Mouse (Mus musculus) hematopoietic multipotent progenitor cell, adult 10-12 weeks (in vitro differentiated cells): ENCODE measurements around the gene Mrps2. TPM values are rescaled to one million over a fixed set of nuclear protein-coding genes. Genes with fewer than 3 reads are reported as not detected.

Experiments used
- polyA plus RNA-seq: library from polyadenylated mRNA; stranded (reverse); fragments of >175 nt; gene quantifications from 2 replicates; pipeline ENCODE4 v1.2.3, GENCODE M21; 2012; ENCODE audit warnings: low replicate concordance

The Mrps2 gene
- 19.1 and 30.2 TPM in 2 replicates for polyA plus RNA-seq

DNA sequence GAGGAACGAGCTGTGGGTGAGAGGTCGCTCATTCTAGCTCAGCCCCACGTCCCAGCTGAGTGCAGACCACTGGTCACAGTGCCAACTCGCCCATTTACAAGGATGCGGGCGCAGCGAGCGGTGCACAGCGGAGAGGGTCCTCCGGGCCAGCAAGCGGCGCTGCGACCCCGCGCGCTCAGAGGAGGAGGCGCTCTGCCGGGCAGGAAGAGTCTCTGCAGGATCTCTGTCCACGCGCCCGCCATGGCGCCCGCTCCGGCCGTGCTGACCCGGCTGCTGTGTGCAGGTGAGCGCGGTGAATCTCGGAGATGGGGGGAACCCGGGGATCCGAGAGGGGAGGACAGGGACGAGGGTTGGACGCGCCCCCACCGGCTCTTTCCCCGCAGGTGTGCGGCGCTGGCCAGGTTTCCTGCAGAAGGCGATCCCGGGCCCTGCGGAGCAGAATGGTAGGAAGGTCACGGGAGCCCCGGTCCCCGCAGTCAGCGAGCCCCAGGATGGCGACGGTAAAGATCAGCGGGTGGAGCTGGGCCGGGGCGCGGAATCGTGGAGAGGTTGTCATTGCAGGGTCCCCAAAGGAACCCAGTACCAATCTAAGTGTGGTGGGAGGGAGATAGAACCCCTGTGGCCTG is at the start of gene Mrps2:
Mrps2 (plus strand) TSS at position 207 of the 626 bp plus-strand sequence.

DNA sequence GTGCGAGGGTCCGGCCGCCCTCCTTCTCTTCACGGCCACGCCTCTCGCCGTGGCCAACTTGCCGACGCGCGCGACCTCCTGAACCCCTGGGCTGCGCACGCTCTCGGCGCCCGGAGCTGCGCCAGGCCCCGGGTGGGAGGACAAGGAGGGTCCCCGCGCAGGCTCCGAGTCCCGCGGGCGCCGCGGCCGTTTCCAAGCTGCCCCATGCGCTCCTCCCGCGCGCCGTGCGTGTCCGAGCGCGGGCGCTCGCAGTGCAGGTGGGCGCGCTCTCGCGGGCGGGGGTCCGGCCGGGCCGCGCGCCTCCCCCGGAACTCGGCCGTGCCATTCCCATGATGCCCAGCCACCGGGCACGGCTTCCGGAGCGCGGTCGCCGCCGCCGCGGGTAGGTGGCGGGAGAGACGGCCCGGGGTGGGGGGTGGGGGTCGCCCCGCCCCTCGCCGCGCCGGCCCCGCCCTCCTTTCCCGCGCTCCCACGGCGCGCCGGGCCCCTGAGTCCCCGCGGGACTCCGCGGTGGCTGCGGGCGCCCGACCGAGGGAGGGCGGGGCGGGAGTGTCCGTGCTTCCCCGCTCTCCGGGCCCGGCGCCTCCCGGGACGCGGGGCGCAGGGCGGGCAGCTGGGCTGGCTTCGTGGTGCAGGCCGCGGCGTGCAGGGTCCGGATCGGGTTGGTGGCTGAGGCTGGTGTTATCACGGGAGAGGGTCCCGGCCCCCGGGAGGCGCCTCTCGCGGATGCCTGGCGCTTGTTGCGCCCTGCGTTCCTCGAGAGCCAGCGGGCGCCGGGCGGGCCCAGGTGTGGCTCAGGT is 21.2 kb upstream of the Mrps2 start, which contains the start of gene Ppp1r26:
Ppp1r26 (plus strand) TSS at position 286 of the 800 bp plus-strand sequence.

DNA sequence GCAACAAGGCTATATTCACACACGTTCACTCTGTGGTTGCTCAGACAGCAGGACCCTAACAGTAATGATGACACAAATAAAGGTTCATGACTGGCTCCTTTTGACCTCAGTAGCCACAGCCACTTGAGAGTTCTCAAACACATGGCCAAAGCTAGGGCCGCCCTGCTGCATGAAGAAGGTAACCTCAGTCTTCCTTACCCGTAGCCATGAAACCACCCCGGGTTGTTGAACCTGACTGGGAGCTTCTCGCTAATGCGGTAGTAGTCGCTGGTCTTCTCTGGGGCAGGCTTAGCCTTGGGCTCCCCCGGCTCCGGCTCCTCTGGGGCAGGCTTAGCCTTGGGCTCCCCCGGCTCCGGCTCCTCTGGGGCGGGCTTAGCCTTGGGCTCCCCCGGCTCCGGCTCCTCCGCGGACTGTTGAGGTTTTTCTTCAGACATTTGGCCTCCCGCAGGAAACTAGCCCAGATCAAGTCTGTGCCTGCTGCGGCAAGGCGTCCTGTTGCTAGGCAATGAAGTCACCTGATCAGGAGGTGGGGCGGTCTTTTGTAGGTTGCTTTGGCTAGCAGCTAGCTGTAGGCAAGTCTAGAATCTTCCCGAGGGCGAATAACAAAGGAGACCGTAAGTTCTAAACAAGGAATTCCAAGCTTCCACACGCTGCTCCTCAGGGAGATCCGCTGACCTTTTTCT is 1.9 kb upstream of the Mrps2 start, which contains the start of gene 1700007K13Rik:
1700007K13Rik (minus strand) TSS at position 497 of the 683 bp plus-strand sequence.

DNA sequence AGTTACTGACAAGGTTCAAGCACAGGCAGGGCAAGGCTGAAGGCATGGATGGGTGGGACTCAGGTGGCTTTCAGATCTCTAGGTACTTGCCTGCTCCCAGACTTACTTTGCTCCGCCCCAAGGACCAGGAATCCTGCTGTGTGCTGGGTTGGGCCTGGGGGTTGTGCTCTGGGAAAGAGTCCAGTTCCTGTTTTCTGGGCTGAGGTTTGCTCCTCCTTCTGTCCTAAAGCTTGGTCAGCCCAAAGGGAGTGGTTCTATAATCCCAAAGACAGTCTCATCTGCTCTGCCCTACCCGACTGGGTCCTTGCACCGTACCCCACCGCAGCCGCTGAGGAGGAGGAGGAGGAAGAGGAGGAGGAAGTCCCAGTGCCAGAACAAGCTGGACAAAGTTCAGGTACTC is 28.8 kb downstream of the Mrps2 start, which contains the start of gene Gbgt1:
Gbgt1 (plus strand) TSS at position 221 of the 400 bp plus-strand sequence.

DNA sequence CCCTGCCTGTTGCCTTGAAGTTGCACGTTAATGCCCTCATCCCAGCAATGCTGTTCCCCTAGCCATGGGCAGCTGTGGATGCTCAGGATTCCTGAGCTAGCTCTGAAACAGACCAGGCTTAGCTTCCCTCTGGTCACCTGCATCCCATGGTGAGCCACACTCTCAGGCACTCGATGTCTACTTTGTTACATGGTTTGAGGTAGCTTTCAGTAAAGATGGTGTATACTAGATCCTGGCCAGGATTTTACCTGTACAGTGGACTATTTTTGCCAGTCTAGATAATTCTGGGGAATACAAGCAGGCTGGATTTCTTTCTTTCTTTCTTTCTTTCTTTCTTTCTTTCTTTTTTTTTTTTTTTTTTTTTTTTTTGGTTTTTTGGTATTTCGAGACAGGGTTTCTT is 37.9 kb downstream of the Mrps2 start, which contains the start of gene Gm10134:
Gm10134 (plus strand) TSS at position 301 of the 400 bp plus-strand sequence.

DNA sequence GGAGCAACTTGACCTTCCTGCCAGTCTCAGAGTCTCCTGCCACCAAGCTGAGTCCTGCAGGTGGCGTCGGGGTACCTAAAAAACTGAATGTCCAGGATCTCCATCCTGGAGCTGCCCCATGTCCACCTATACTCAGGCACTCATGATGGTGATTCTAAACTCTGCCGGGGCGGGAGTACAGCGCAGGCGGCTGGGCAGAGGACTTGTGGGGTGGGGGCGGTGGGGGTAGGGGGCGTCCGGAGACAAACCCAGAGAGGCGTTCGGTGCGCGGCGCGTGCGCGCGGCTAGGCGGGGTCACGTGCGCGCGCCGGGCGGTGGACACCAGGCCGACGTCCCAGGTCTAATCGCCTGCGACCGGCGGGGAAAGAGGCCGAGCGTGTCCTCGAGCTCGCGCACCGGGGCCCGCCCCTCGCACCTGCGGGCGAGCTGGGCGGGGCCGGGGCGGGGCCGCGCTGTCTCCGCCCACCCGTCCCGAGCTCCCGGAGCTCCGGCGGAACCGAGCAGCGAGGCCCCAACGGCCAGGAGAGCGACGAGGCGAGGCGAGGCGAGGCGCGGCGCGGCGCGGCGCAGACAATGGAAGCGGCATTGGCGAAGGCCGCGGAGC is 45.0 kb downstream of the Mrps2 start, which contains the start of gene Ralgds:
Ralgds (plus strand) TSS at position 328 of the 604 bp plus-strand sequence.

Other genes with a start within 250 kb of the Mrps2 start
- 0.18 and 0.24 TPM in 2 replicates for gene Ppp1r26, start 21.3 kb upstream of the Mrps2 start, polyA plus RNA-seq
- gene 1700007K13Rik, start 1.7 kb upstream of the Mrps2 start, polyA plus RNA-seq = not detected in 2 replicates
- 2.6 and 2.7 TPM in 2 replicates for gene Gbgt1, start 28.8 kb downstream of the Mrps2 start, polyA plus RNA-seq
- 0.44 TPM in 1 of 2 replicates, not detected in the other for gene Gm10134, start 38.0 kb downstream of the Mrps2 start, polyA plus RNA-seq
- 31.7 and 33.8 TPM in 2 replicates for gene Ralgds, start 45.1 kb downstream of the Mrps2 start, polyA plus RNA-seq
- gene Cel, start 95.3 kb downstream of the Mrps2 start, polyA plus RNA-seq = 0.48 TPM in 1 of 2 replicates, not detected in the other
- gene Gtf3c5, start 115.7 kb downstream of the Mrps2 start, polyA plus RNA-seq = 6.3 and 11.3 TPM in 2 replicates
- 2.2 and 37.9 TPM in 2 replicates for gene Gfi1b, start 153.9 kb downstream of the Mrps2 start, polyA plus RNA-seq
- gene Tsc1, start 173.2 kb downstream of the Mrps2 start, polyA plus RNA-seq = 3.1 and 7.3 TPM in 2 replicates
- gene Spaca9, start 231.7 kb downstream of the Mrps2 start, polyA plus RNA-seq = 0.58 and 0.88 TPM in 2 replicates
- gene Ak8, start 232.1 kb downstream of the Mrps2 start, polyA plus RNA-seq = 0.72 and 1.2 TPM in 2 replicates